Mouse (Mus musculus) brain, embryonic 14.5 days (tissue): Measurements from ENCODE around the gene Cpne5.

ENCODE experiments used
- CTCF ChIP-seq: fragments of 200-500 bp; IDR thresholded peaks from 2 replicates; pipeline ENCODE4 v1.5.1; 2012; ENCODE audit warnings: inconsistent platforms, mild to moderate bottlenecking, moderate library complexity, borderline replicate concordance; ENCODE audit not compliant: insufficient read depth, insufficient read length; ENCODE audit errors: extremely low read depth
- POLR2A ChIP-seq: fragments of 200-500 bp; IDR thresholded peaks from 2 replicates; pipeline ENCODE4 v1.6.1; 2012; ENCODE audit warnings: mild to moderate bottlenecking, inconsistent platforms, borderline replicate concordance; ENCODE audit not compliant: poor library complexity, insufficient read depth, insufficient read length, severe bottlenecking; ENCODE audit errors: extremely low read depth

DNA sequence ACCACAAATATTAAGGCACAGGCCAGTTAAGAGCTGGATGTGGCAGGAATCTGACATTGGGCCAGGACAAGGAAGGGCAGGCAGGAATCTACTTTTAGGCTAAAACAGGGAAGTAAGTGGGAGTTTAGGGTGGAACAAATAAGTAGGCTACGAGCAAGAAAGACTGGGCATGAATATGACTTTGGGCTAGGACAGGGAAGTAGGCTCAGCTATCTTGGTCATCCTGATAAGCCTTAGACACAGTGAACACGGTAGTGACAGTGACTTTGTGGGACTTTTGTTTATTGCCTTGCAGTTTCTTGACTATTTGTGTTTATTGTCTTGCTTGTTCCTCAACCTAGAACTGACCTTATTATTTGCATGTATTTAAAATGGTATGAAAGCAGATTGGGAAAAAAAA is 15.3 kb upstream of the Cpne5 start:
- TF ChIP-seq CTCF = no peak
- TF ChIP-seq POLR2A = no peak
